In the genomic region with DNA sequence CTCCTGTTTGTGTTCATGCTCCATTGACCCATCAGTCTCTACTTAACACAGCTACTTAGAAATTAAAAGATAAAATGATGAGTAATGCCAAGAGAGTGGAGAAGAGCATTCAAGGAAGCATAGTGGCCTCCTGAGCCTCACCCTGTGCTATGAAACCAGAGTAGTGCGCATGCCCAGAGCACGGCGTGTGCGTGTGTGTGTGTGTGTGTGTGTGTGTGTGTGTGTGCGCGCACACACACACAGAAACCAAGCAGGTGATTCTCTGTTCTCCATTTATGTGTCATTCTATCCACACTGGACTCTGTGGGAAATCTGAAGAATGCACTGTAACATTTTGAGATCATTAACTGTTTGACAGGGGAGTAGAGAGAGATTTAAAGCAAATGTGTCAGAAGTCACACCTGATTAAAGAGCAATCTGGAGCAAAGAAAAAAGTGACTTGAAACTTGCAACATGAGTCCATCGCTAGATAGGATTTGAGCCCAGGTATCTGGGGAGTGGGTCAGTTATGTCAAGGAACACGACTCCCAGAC, we compare ENCODE assay signal across 23 mouse cellular contexts.
"Had no signal": no experiment of that assay in that cellular context is flagged by ENCODE, and none has a peak within 500 bp of the region (broad histone marks: within the 10 kb centered on the region; RNA-seq: fewer than 3 reads in every experiment).

No protein-coding gene starts in this region.

- H3K27ac ChIP-seq: heart, adult 2 months; heart, embryonic 13.5 days; heart, embryonic 15.5 days; hindbrain, embryonic 13.5 days; hindbrain, embryonic 15.5 days; hindbrain, postnatal 0 days; limb, embryonic 13.5 days; limb, embryonic 15.5 days; liver, embryonic 12.5 days; liver, embryonic 14.5 days had no signal

- H3K9me3 ChIP-seq: heart, embryonic 13.5 days; heart, embryonic 15.5 days; hindbrain, embryonic 13.5 days; hindbrain, embryonic 15.5 days; limb, embryonic 13.5 days; limb, embryonic 15.5 days; liver, embryonic 12.5 days had no signal

- ATAC-seq: forebrain, postnatal 0 days; hindbrain, postnatal 0 days; intestine, embryonic 16.5 days; liver, embryonic 12.5 days had no signal

- DNase-seq: forebrain, postnatal 0 days; gastrocnemius, postnatal 14 days; gastrocnemius, postnatal 36 days; heart, adult 2 months; heart, postnatal 14 days; heart, postnatal 36 days; kidney, adult 18-20 months; kidney, adult 9 months; kidney, postnatal 36 days; layer of hippocampus, adult 9-11 months; layer of hippocampus, postnatal 36 days; left cerebral cortex, postnatal 4 days had no signal

- H3K4me2 ChIP-seq: heart, embryonic 11.5 days; heart, embryonic 13.5 days; heart, embryonic 15.5 days; hindbrain, embryonic 13.5 days; hindbrain, embryonic 15.5 days; limb, embryonic 13.5 days; limb, embryonic 15.5 days; liver, embryonic 12.5 days had no signal

- H3K4me1 ChIP-seq: heart, embryonic 13.5 days; heart, embryonic 15.5 days; hindbrain, embryonic 13.5 days; hindbrain, embryonic 15.5 days; limb, embryonic 15.5 days; liver, embryonic 12.5 days had no signal

- H3K4me3 ChIP-seq: heart, adult 2 months; heart, embryonic 13.5 days; heart, embryonic 15.5 days; hindbrain, embryonic 13.5 days; hindbrain, embryonic 15.5 days; limb, embryonic 13.5 days; limb, embryonic 15.5 days; liver, embryonic 12.5 days had no signal

- H3K36me3 ChIP-seq: heart, embryonic 13.5 days; heart, embryonic 15.5 days; hindbrain, embryonic 13.5 days; hindbrain, embryonic 15.5 days; limb, embryonic 13.5 days; limb, embryonic 15.5 days; liver, embryonic 12.5 days had no signal

- H3K27me3 ChIP-seq: heart, embryonic 13.5 days; heart, embryonic 15.5 days; hindbrain, embryonic 13.5 days; hindbrain, embryonic 15.5 days; limb, embryonic 13.5 days; limb, embryonic 15.5 days; liver, embryonic 12.5 days had no signal

- H3K9ac ChIP-seq: forebrain, postnatal 0 days; heart, embryonic 13.5 days; heart, embryonic 15.5 days; hindbrain, embryonic 13.5 days; hindbrain, embryonic 15.5 days; limb, embryonic 13.5 days; limb, embryonic 15.5 days; liver, embryonic 12.5 days; liver, embryonic 14.5 days had no signal
